In genomic region chr10:108024227-108024626, GRCm38 (mm10) we compare ENCODE assay signal across 24 mouse cellular contexts.
DNase-seq lines count a peak whose midpoint lies in the region; ATAC-seq lines count a peak whose summit lies in the region.
"Had no signal": no experiment of that assay in that cellular context is flagged by ENCODE, and none has a peak within 500 bp of the region (broad histone marks: within the 10 kb centered on the region; RNA-seq: fewer than 3 reads in every experiment).

No protein-coding gene starts in this region.

- intact Hi-C loops in heart, postnatal 36 days (cut with DNase I): no loop called here
- intact Hi-C loops in heart, postnatal 14 days (cut with DNase I): no loop called here

- no peak for DNase-seq in heart, postnatal 36 days
- DNase-seq in heart, postnatal 14 days: no peak
- no peak for DNase-seq in liver, embryonic 11.5 days (ENCODE audit: low spot score)
- DNase-seq in testis, postnatal 14 days (ENCODE audit: low spot score): peak; percentile 29
- DNase-seq in cerebellum, adult 18-20 months: no peak
- DNase-seq: adrenal gland, adult 8-10 months; adrenal gland, postnatal 25 days; cerebellum, adult 11-12 months; cerebellum, adult 9-10 months; cerebellum, postnatal 14 days; gastrocnemius, postnatal 10 days; gastrocnemius, postnatal 36 days; kidney, adult 2 months had no signal

- no peaks in the 10 kb centered on the region for H3K36me3 ChIP-seq in heart, embryonic 12.5 days
- no peaks in the 10 kb centered on the region for H3K36me3 ChIP-seq in heart, embryonic 15.5 days
- no peaks in the 10 kb centered on the region for H3K36me3 ChIP-seq in liver, embryonic 11.5 days (ENCODE audit: control insufficient read depth, insufficient read depth, low read length)
- no peaks in the 10 kb centered on the region for H3K36me3 ChIP-seq in liver, embryonic 12.5 days
- H3K36me3 ChIP-seq: forebrain, embryonic 10.5 days; hindbrain, embryonic 12.5 days; hindbrain, embryonic 15.5 days had no signal

- H3K27me3 ChIP-seq in heart, embryonic 12.5 days (replicated peaks): no peaks in the 10 kb centered on the region
- H3K27me3 ChIP-seq in heart, embryonic 15.5 days: no peaks in the 10 kb centered on the region
- no peaks in the 10 kb centered on the region for H3K27me3 ChIP-seq in liver, embryonic 11.5 days (replicated peaks; ENCODE audit: control insufficient read depth, insufficient read depth, low read length)
- H3K27me3 ChIP-seq in liver, embryonic 12.5 days (replicated peaks): no peaks in the 10 kb centered on the region
- H3K27me3 ChIP-seq: forebrain, embryonic 13.5 days; hindbrain, embryonic 12.5 days; hindbrain, embryonic 15.5 days had no signal

- ATAC-seq in heart, embryonic 12.5 days (ENCODE audit: insufficient number of reproducible peaks, low FRiP score): peak; percentile 79
- ATAC-seq in heart, embryonic 15.5 days (replicated peaks; ENCODE audit: insufficient number of reproducible peaks, insufficient read depth, low FRiP score, low read depth): 0 out of 2 replicates have a peak, but pooled peaks have one; percentile 31
- 0 out of 2 replicates have a peak, but pooled peaks have one; percentile 5 for ATAC-seq in liver, embryonic 11.5 days (replicated peaks; ENCODE audit: low FRiP score)
- ATAC-seq in liver, embryonic 12.5 days: no peak
- ATAC-seq: activated CD4-positive, CD25-positive, alpha-beta regulatory T cell, adult 4 months; CD4-positive, CD25-positive, alpha-beta regulatory T cell, adult 4 months; forebrain, embryonic 13.5 days; forebrain, embryonic 16.5 days; intestine, postnatal 0 days had no signal

- WGBS in heart, embryonic 12.5 days: 36% methylated on average over 6 of the region's 6 CpGs
- WGBS in heart, embryonic 15.5 days: 35% methylated on average over 6 of the region's 6 CpGs
- WGBS in liver, embryonic 11.5 days: 57% methylated on average over 6 of the region's 6 CpGs
- WGBS in liver, embryonic 12.5 days (ENCODE audit: insufficient replicate concordance): 45% methylated on average over 6 of the region's 6 CpGs

- H3K27ac ChIP-seq in heart, embryonic 12.5 days (ENCODE audit: poor library complexity, severe bottlenecking): peak overlapping the region; percentile 57
- H3K27ac ChIP-seq in heart, embryonic 15.5 days: no peak overlapping the region
- no peak overlapping the region for H3K27ac ChIP-seq in liver, embryonic 11.5 days (ENCODE audit: low read depth, low read length)
- no peak overlapping the region for H3K27ac ChIP-seq in liver, embryonic 12.5 days
- H3K27ac ChIP-seq: forebrain, embryonic 10.5 days; forebrain, embryonic 13.5 days; hindbrain, embryonic 12.5 days; hindbrain, embryonic 15.5 days had no signal

- H3K4me1 ChIP-seq in heart, embryonic 12.5 days (replicated peaks): no peaks in the 10 kb centered on the region
- no peaks in the 10 kb centered on the region for H3K4me1 ChIP-seq in heart, embryonic 15.5 days (replicated peaks)
- no peaks in the 10 kb centered on the region for H3K4me1 ChIP-seq in liver, embryonic 11.5 days (replicated peaks; ENCODE audit: control insufficient read depth, insufficient read depth, low read length)
- no peaks in the 10 kb centered on the region for H3K4me1 ChIP-seq in liver, embryonic 12.5 days
- H3K4me1 ChIP-seq: forebrain, embryonic 10.5 days; forebrain, embryonic 13.5 days; hindbrain, embryonic 12.5 days; hindbrain, embryonic 15.5 days had no signal

- H3K9me3 ChIP-seq in heart, embryonic 12.5 days (replicated peaks): peaks cover 5% of the 10 kb centered on the region; the same call in 1 of the 2 replicates
- H3K9me3 ChIP-seq in heart, embryonic 15.5 days (replicated peaks): no peaks in the 10 kb centered on the region
- no peaks in the 10 kb centered on the region for H3K9me3 ChIP-seq in liver, embryonic 11.5 days (ENCODE audit: control insufficient read depth, low read length)
- no peaks in the 10 kb centered on the region for H3K9me3 ChIP-seq in liver, embryonic 12.5 days (replicated peaks)
- H3K9me3 ChIP-seq: forebrain, embryonic 10.5 days; forebrain, embryonic 13.5 days; hindbrain, embryonic 12.5 days; hindbrain, embryonic 15.5 days had no signal

- no peak overlapping the region for H3K4me2 ChIP-seq in heart, embryonic 12.5 days
- no peak overlapping the region for H3K4me2 ChIP-seq in heart, embryonic 15.5 days
- H3K4me2 ChIP-seq in liver, embryonic 11.5 days: no peak overlapping the region
- H3K4me2 ChIP-seq in liver, embryonic 12.5 days: no peak overlapping the region
- H3K4me2 ChIP-seq: forebrain, embryonic 13.5 days; hindbrain, embryonic 12.5 days; hindbrain, embryonic 15.5 days had no signal

- no peak overlapping the region for H3K4me3 ChIP-seq in heart, embryonic 12.5 days
- no peak overlapping the region for H3K4me3 ChIP-seq in heart, embryonic 15.5 days
- H3K4me3 ChIP-seq in liver, embryonic 11.5 days (ENCODE audit: low read depth, low read length): no peak overlapping the region
- no peak overlapping the region for H3K4me3 ChIP-seq in liver, embryonic 12.5 days
- H3K4me3 ChIP-seq: forebrain, embryonic 10.5 days; forebrain, embryonic 13.5 days; hindbrain, embryonic 12.5 days; hindbrain, embryonic 15.5 days had no signal

- H3K9ac ChIP-seq in heart, embryonic 12.5 days: no peak overlapping the region
- no peak overlapping the region for H3K9ac ChIP-seq in heart, embryonic 15.5 days
- H3K9ac ChIP-seq in liver, embryonic 11.5 days (ENCODE audit: low read depth, low read length): no peak overlapping the region
- no peak overlapping the region for H3K9ac ChIP-seq in liver, embryonic 12.5 days
- H3K9ac ChIP-seq: forebrain, embryonic 13.5 days; hindbrain, embryonic 12.5 days; hindbrain, embryonic 15.5 days had no signal
